Mouse (Mus musculus): ENCODE data around the gene L1td1. TPM values are rescaled to one million over a fixed set of nuclear protein-coding genes. Genes with fewer than 3 reads are reported as not detected.

The L1td1 gene
- polyA plus RNA-seq, 1 experiment from 2014 or later: 0.07 TPM

GRCm38 (mm10) chr4:98727295-98727958 lies 893 bp downstream of the L1td1 start:
- 2% methylated on average over 21 of the region's 21 CpGs for WGBS
- ATAC-seq (ENCODE audit: low FRiP score, low TSS enrichment) (no peak), DNase-seq (peak; percentile 19)
- H3K4me1 ChIP-seq (ENCODE audit: control insufficient read depth, insufficient read depth, low read length): peaks cover 12% of the 10 kb centered on the region; the same call in 1 of the 2 replicates
- peaks cover 29% of the 10 kb centered on the region for H3K27me3 ChIP-seq (ENCODE audit: control insufficient read depth, insufficient read depth, low read length)
- no peaks in the 10 kb centered on the region for H3K9me3 ChIP-seq (ENCODE audit: control insufficient read depth, low read length)
- H3K36me3 ChIP-seq (ENCODE audit: control insufficient read depth, insufficient read depth, low read length): no peaks in the 10 kb centered on the region
- H3K27ac ChIP-seq (replicated peaks; ENCODE audit: low read depth, low read length): no peak overlapping the region
- peak overlapping the region; percentile 26 for H3K4me3 ChIP-seq (replicated peaks; ENCODE audit: low read depth, low read length)
- no peak overlapping the region for H3K9ac ChIP-seq (replicated peaks; ENCODE audit: low read length)
- H3K4me2 ChIP-seq (ENCODE audit: low read length): peak overlapping the region; percentile 54

- peaks cover 29% of the 10 kb centered on the region for H3K27me3 ChIP-seq (ENCODE audit: control insufficient read depth, insufficient read depth, low read length)
- H3K4me1 ChIP-seq (ENCODE audit: control insufficient read depth, insufficient read depth, low read length): peaks cover 12% of the 10 kb centered on the region; the same call in 1 of the 2 replicates
- no peaks in the 10 kb centered on the region for H3K9me3 ChIP-seq (ENCODE audit: control insufficient read depth, low read length)
- DNase-seq (peak; percentile 19), ATAC-seq (ENCODE audit: low FRiP score, low TSS enrichment) (no peak)
- H3K9ac ChIP-seq (replicated peaks; ENCODE audit: low read length): no peak overlapping the region
- H3K4me3 ChIP-seq (replicated peaks; ENCODE audit: low read depth, low read length): no peak overlapping the region; the same call in 1 of the 2 replicates
- no peaks in the 10 kb centered on the region for H3K36me3 ChIP-seq (ENCODE audit: control insufficient read depth, insufficient read depth, low read length)
- peak overlapping the region; percentile 33 for H3K4me2 ChIP-seq (ENCODE audit: low read length)
- 2% methylated on average over 10 of the region's 10 CpGs for WGBS
- no peak overlapping the region for H3K27ac ChIP-seq (replicated peaks; ENCODE audit: low read depth, low read length)
Observed at GRCm38 (mm10) chr4:98727959-98728347, 1.4 kb downstream of the L1td1 start.

GRCm38 (mm10) chr4:98728716-98729115 lies 2.2 kb downstream of the L1td1 start:
- H3K4me1 ChIP-seq (ENCODE audit: control insufficient read depth, insufficient read depth, low read length): peaks cover 12% of the 10 kb centered on the region; the same call in 1 of the 2 replicates
- H3K36me3 ChIP-seq (ENCODE audit: control insufficient read depth, insufficient read depth, low read length): no peaks in the 10 kb centered on the region
- no peak overlapping the region for H3K27ac ChIP-seq (replicated peaks; ENCODE audit: low read depth, low read length)
- H3K9ac ChIP-seq (replicated peaks; ENCODE audit: low read length): no peak overlapping the region
- WGBS: 73% methylated on average over 7 of the region's 7 CpGs
- H3K4me3 ChIP-seq (replicated peaks; ENCODE audit: low read depth, low read length): no peak overlapping the region
- H3K9me3 ChIP-seq (ENCODE audit: control insufficient read depth, low read length): no peaks in the 10 kb centered on the region
- DNase-seq (no peak), ATAC-seq (ENCODE audit: low FRiP score, low TSS enrichment) (no peak)
- H3K27me3 ChIP-seq (ENCODE audit: control insufficient read depth, insufficient read depth, low read length): peaks cover 29% of the 10 kb centered on the region
- no peak overlapping the region for H3K4me2 ChIP-seq (ENCODE audit: low read length)

- H3K4me1 ChIP-seq (ENCODE audit: control insufficient read depth, insufficient read depth, low read length): no peaks in the 10 kb centered on the region
- H3K27me3 ChIP-seq (ENCODE audit: control insufficient read depth, insufficient read depth, low read length): peaks cover 6% of the 10 kb centered on the region; the same call in 1 of the 2 replicates
- H3K4me3 ChIP-seq (replicated peaks; ENCODE audit: low read depth, low read length): no peak overlapping the region
- H3K27ac ChIP-seq (replicated peaks; ENCODE audit: low read depth, low read length): no peak overlapping the region
- no peaks in the 10 kb centered on the region for H3K36me3 ChIP-seq (ENCODE audit: control insufficient read depth, insufficient read depth, low read length)
- no peaks in the 10 kb centered on the region for H3K9me3 ChIP-seq (ENCODE audit: control insufficient read depth, low read length)
- DNase-seq (no peak), ATAC-seq (ENCODE audit: low FRiP score, low TSS enrichment) (no peak)
- 94% methylated on average over 16 of the region's 16 CpGs for WGBS
- H3K4me2 ChIP-seq (ENCODE audit: low read length): no peak overlapping the region
- no peak overlapping the region for H3K9ac ChIP-seq (replicated peaks; ENCODE audit: low read length)
Observed at GRCm38 (mm10) chr4:98733660-98734059, 7.1 kb downstream of the L1td1 start.

- no peak overlapping the region for H3K27ac ChIP-seq (replicated peaks; ENCODE audit: low read depth, low read length)
- H3K9me3 ChIP-seq (ENCODE audit: control insufficient read depth, low read length): no peaks in the 10 kb centered on the region
- ATAC-seq (ENCODE audit: low FRiP score, low TSS enrichment) (no peak), DNase-seq (peak; percentile 72)
- H3K4me2 ChIP-seq (ENCODE audit: low read length): no peak overlapping the region
- no peaks in the 10 kb centered on the region for H3K4me1 ChIP-seq (ENCODE audit: control insufficient read depth, insufficient read depth, low read length)
- H3K36me3 ChIP-seq (ENCODE audit: control insufficient read depth, insufficient read depth, low read length): no peaks in the 10 kb centered on the region
- H3K27me3 ChIP-seq (ENCODE audit: control insufficient read depth, insufficient read depth, low read length): no peaks in the 10 kb centered on the region
- no peak overlapping the region for H3K9ac ChIP-seq (replicated peaks; ENCODE audit: low read length)
- WGBS: 41% methylated on average over 2 of the region's 2 CpGs
- H3K4me3 ChIP-seq (replicated peaks; ENCODE audit: low read depth, low read length): no peak overlapping the region
Observed at GRCm38 (mm10) chr4:98739753-98740152, 13.2 kb downstream of the L1td1 start.

- Histone ChIP-seq H3K27ac (replicated peaks; ENCODE audit: low read depth, low read length) (no peak overlapping the region), H3K27me3 (ENCODE audit: control insufficient read depth, insufficient read depth, low read length) (no peaks in the 10 kb centered on the region), H3K9me3 (ENCODE audit: control insufficient read depth, low read length) (no peaks in the 10 kb centered on the region), H3K4me1 (ENCODE audit: control insufficient read depth, insufficient read depth, low read length) (no peaks in the 10 kb centered on the region), H3K36me3 (ENCODE audit: control insufficient read depth, insufficient read depth, low read length) (no peaks in the 10 kb centered on the region), H3K4me3 (replicated peaks; ENCODE audit: low read depth, low read length) (no peak overlapping the region), H3K9ac (replicated peaks; ENCODE audit: low read length) (no peak overlapping the region), H3K4me2 (ENCODE audit: low read length) (no peak overlapping the region)
- WGBS: 74% methylated on average over 3 of the region's 3 CpGs
- no peak for DNase-seq
- no peak for ATAC-seq (ENCODE audit: low FRiP score, low TSS enrichment)
Observed at GRCm38 (mm10) chr4:98743209-98743905, 16.8 kb downstream of the L1td1 start.

GRCm38 (mm10) chr4:98743906-98744210 lies 17.3 kb downstream of the L1td1 start:
- Histone ChIP-seq H3K4me3 (replicated peaks; ENCODE audit: low read depth, low read length) (no peak overlapping the region), H3K36me3 (ENCODE audit: control insufficient read depth, insufficient read depth, low read length) (no peaks in the 10 kb centered on the region), H3K4me2 (ENCODE audit: low read length) (no peak overlapping the region), H3K9me3 (ENCODE audit: control insufficient read depth, low read length) (no peaks in the 10 kb centered on the region), H3K4me1 (ENCODE audit: control insufficient read depth, insufficient read depth, low read length) (no peaks in the 10 kb centered on the region), H3K27ac (replicated peaks; ENCODE audit: low read depth, low read length) (no peak overlapping the region), H3K27me3 (ENCODE audit: control insufficient read depth, insufficient read depth, low read length) (no peaks in the 10 kb centered on the region), H3K9ac (replicated peaks; ENCODE audit: low read length) (no peak overlapping the region)
- no peak for ATAC-seq (ENCODE audit: low FRiP score, low TSS enrichment)
- no peak for DNase-seq
- WGBS: 33% methylated on average over 7 of the region's 7 CpGs

GRCm38 (mm10) chr4:98754456-98754855 lies 27.9 kb downstream of the L1td1 start:
- Histone ChIP-seq H3K27ac (replicated peaks; ENCODE audit: low read depth, low read length) (no peak overlapping the region; the same call in 1 of the 2 replicates), H3K4me2 (ENCODE audit: low read length) (no peak overlapping the region), H3K4me3 (replicated peaks; ENCODE audit: low read depth, low read length) (no peak overlapping the region), H3K9ac (replicated peaks; ENCODE audit: low read length) (no peak overlapping the region), H3K36me3 (ENCODE audit: control insufficient read depth, insufficient read depth, low read length) (no peaks in the 10 kb centered on the region), H3K9me3 (ENCODE audit: control insufficient read depth, low read length) (no peaks in the 10 kb centered on the region), H3K4me1 (ENCODE audit: control insufficient read depth, insufficient read depth, low read length) (peaks cover 12% of the 10 kb centered on the region; the same call in 1 of the 2 replicates), H3K27me3 (ENCODE audit: control insufficient read depth, insufficient read depth, low read length) (no peaks in the 10 kb centered on the region)
- ATAC-seq (ENCODE audit: low FRiP score, low TSS enrichment) (no peak), DNase-seq (no peak)
- 59% methylated on average over 4 of the region's 4 CpGs for WGBS

- no peaks in the 10 kb centered on the region for H3K9me3 ChIP-seq (ENCODE audit: control insufficient read depth, low read length)
- peaks cover 12% of the 10 kb centered on the region; the same call in 1 of the 2 replicates for H3K4me1 ChIP-seq (ENCODE audit: control insufficient read depth, insufficient read depth, low read length)
- H3K36me3 ChIP-seq (ENCODE audit: control insufficient read depth, insufficient read depth, low read length): no peaks in the 10 kb centered on the region
- H3K4me3 ChIP-seq (replicated peaks; ENCODE audit: low read depth, low read length): no peak overlapping the region
- H3K27me3 ChIP-seq (ENCODE audit: control insufficient read depth, insufficient read depth, low read length): no peaks in the 10 kb centered on the region
- no peak overlapping the region for H3K27ac ChIP-seq (replicated peaks; ENCODE audit: low read depth, low read length)
- DNase-seq: peak; percentile 38
- 0 out of 2 replicates have a peak overlapping the region, but pooled peaks have one; percentile 6 for H3K9ac ChIP-seq (replicated peaks; ENCODE audit: low read length)
- peak; percentile 46; the same call in 1 of the 2 replicates for ATAC-seq (ENCODE audit: low FRiP score, low TSS enrichment)
- WGBS: 17% methylated on average over 11 of the region's 11 CpGs
- H3K4me2 ChIP-seq (ENCODE audit: low read length): no peak overlapping the region
Observed at GRCm38 (mm10) chr4:98756141-98756540, 29.6 kb downstream of the L1td1 start.
